Mouse (Mus musculus): ENCODE data around the gene Rnf180.
"Not testable (repeated sequence)": the region's sequence is repeated elsewhere in the genome, so short reads cannot be mapped to it uniquely, and the experiment has no call there.

Rnf180 gene

GRCm38 (mm10) chr13:105294715-105295114 is at the start of gene Rnf180:
Rnf180 (minus strand) TSS chr13:105294815.
- no peak for DNase-seq (ENCODE audit: low spot score)

- no peak for DNase-seq (ENCODE audit: low spot score)
Measured at GRCm38 (mm10) chr13:105331199-105331968, 36.8 kb upstream of the Rnf180 start.

- no peak for DNase-seq (ENCODE audit: low spot score)
Measured at GRCm38 (mm10) chr13:105326946-105327345, 32.3 kb upstream of the Rnf180 start.

- no peak for DNase-seq (ENCODE audit: low spot score)
Measured at GRCm38 (mm10) chr13:105316926-105317325, 22.3 kb upstream of the Rnf180 start.

- no peak for DNase-seq (ENCODE audit: low spot score)
Measured at GRCm38 (mm10) chr13:105316009-105316408, 21.4 kb upstream of the Rnf180 start.

- DNase-seq (ENCODE audit: low spot score): no peak
Measured at GRCm38 (mm10) chr13:105312763-105313162, 18.1 kb upstream of the Rnf180 start.

- not testable (repeated sequence) for DNase-seq (ENCODE audit: low spot score)
Measured at GRCm38 (mm10) chr13:105310562-105310961, 15.9 kb upstream of the Rnf180 start.

GRCm38 (mm10) chr13:105305513-105305912 is 10.9 kb upstream of the Rnf180 start:
- no peak for DNase-seq (ENCODE audit: low spot score)

GRCm38 (mm10) chr13:105304054-105304453 is 9.4 kb upstream of the Rnf180 start:
- DNase-seq (ENCODE audit: low spot score): no peak

- DNase-seq (ENCODE audit: low spot score): no peak
Measured at GRCm38 (mm10) chr13:105300009-105300346, 5.4 kb upstream of the Rnf180 start.

- no peak for DNase-seq (ENCODE audit: low spot score)
Measured at GRCm38 (mm10) chr13:105299162-105300008, 4.8 kb upstream of the Rnf180 start.

GRCm38 (mm10) chr13:105293781-105294667 is 591 bp downstream of the Rnf180 start:
- peak; percentile 29 for DNase-seq (ENCODE audit: low spot score)

- peak; percentile 50 for DNase-seq (ENCODE audit: low spot score)
Measured at GRCm38 (mm10) chr13:105291816-105292215, 2.8 kb downstream of the Rnf180 start.

GRCm38 (mm10) chr13:105290594-105290993 is 4.0 kb downstream of the Rnf180 start:
- DNase-seq (ENCODE audit: low spot score): no peak

GRCm38 (mm10) chr13:105290021-105290420 is 4.6 kb downstream of the Rnf180 start:
- DNase-seq (ENCODE audit: low spot score): no peak

- no peak for DNase-seq (ENCODE audit: low spot score)
Measured at GRCm38 (mm10) chr13:105279397-105280018, 15.1 kb downstream of the Rnf180 start.

- no peak for DNase-seq (ENCODE audit: low spot score)
Measured at GRCm38 (mm10) chr13:105270394-105271094, 24.1 kb downstream of the Rnf180 start.

GRCm38 (mm10) chr13:105267464-105267863 is 27.2 kb downstream of the Rnf180 start:
- no peak for DNase-seq (ENCODE audit: low spot score)

- DNase-seq (ENCODE audit: low spot score): no peak
Measured at GRCm38 (mm10) chr13:105266746-105267145, 27.9 kb downstream of the Rnf180 start.

- DNase-seq (ENCODE audit: low spot score): no peak
Measured at GRCm38 (mm10) chr13:105256757-105257433, 37.7 kb downstream of the Rnf180 start.
